Mouse (Mus musculus): ENCODE measurements around the gene Nkx2-3.

Gene Nkx2-3

DNA sequence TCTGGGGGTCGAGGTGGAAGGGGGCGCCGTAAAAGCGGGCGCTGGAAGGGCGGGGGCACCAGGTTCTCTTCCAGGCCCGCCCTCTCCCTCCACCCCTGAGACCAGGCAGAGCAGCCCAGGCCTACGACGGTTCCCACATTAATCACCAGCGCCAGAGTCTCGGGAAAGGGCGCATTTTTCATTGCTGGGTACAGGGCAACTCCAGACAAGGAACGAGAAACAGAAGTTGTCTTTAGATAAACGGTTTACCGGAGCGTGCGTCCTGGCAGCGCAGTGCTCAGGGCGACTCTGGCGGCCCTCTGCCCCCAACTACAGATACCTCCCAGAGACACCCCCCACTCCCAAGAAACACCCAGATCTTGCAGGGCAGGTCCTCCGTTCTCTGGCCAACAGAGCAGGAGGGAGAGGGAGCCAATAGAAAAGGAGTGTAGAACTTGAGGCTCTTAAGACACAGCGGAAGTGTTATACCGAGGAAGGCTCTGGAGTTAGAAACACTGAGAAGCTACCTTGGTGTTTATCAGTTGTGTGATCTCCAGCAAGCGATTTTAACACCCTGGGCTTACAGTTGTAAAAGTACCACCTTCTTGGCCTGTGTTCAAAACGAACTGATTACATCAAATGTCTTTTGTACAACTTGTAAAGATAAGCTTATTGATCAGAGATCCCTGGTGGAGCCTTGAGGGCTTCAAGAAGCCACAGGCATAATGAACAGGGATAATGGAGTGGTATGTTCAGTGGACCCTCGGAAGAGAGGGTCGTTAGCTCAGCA is 12.2 kb upstream of the Nkx2-3 start:
- H3K36me3 ChIP-seq (ENCODE audit: control insufficient read depth, insufficient read depth, low read length, poor library complexity, severe bottlenecking) = no peaks in the 10 kb centered on the region
- peaks cover 2% of the 10 kb centered on the region; the same call in 1 of the 2 replicates for H3K27me3 ChIP-seq (ENCODE audit: control insufficient read depth, insufficient read depth, low read length, poor library complexity, severe bottlenecking)
- DNase-seq (ENCODE audit: low read depth, low spot score) = no peak

DNA sequence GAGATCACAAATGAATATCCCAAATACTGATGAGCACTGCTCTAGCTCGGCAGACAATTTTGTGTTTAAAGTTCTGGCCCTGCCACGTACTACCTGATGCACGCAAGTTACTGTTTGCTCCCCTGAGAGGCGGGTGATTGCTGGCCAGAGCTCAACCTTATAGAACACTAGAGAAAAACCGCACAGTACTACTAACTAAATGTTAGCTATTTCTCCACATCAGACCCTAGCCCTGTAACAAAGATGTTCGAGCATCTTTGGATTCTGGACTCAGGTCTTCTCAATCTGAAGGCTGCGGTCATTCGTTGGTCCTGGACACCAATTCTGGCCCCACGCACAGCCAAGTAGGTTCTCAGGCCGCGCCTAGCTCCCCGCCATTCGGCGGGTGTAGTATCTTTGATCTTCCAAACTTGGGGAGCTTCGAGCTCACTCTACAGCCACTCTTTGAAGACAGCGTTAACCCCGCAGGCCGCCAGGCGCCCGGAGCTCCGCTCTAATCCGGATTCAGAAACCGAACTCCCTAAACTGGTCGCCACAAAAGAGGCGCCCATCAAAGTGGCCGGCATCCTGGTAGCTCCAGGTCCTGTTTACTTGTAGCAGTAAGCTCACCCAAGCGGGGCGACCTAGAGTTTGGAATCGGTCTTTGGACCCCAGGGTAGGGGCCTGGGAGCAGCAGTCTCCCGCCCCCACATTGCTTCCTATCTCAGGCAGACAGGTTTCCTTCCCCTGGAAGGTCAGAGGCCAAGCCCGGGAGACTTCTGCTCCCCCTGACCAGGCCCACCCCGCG is 11.4 kb upstream of the Nkx2-3 start:
- H3K27me3 ChIP-seq (ENCODE audit: control insufficient read depth, insufficient read depth, low read length, poor library complexity, severe bottlenecking) = peaks cover 2% of the 10 kb centered on the region; the same call in 1 of the 2 replicates
- DNase-seq (ENCODE audit: low read depth, low spot score) = no peak
- H3K36me3 ChIP-seq (ENCODE audit: control insufficient read depth, insufficient read depth, low read length, poor library complexity, severe bottlenecking) = no peaks in the 10 kb centered on the region

DNA sequence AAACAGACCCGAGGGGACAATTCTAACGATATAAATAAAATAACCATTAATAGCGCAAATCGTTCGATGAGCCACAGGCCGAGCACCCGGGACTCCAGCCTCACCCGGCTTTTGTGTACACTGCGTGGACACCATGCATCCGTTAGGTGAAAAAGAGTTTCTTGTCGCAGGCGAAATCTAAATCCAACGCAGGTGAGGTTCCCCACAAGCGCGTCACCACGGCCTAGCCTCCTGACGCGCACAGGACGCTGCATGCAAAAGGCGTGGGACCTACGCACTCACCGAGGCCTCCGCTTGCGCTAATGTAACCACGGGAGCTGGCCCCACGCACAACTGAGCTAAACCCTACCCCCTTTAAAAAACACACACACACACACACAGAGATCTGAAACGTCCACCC is 10.7 kb upstream of the Nkx2-3 start:
- DNase-seq (ENCODE audit: low read depth, low spot score) = no peak
- H3K27me3 ChIP-seq (ENCODE audit: control insufficient read depth, insufficient read depth, low read length, poor library complexity, severe bottlenecking) = peaks cover 2% of the 10 kb centered on the region; the same call in 1 of the 2 replicates
- no peaks in the 10 kb centered on the region for H3K36me3 ChIP-seq (ENCODE audit: control insufficient read depth, insufficient read depth, low read length, poor library complexity, severe bottlenecking)

DNA sequence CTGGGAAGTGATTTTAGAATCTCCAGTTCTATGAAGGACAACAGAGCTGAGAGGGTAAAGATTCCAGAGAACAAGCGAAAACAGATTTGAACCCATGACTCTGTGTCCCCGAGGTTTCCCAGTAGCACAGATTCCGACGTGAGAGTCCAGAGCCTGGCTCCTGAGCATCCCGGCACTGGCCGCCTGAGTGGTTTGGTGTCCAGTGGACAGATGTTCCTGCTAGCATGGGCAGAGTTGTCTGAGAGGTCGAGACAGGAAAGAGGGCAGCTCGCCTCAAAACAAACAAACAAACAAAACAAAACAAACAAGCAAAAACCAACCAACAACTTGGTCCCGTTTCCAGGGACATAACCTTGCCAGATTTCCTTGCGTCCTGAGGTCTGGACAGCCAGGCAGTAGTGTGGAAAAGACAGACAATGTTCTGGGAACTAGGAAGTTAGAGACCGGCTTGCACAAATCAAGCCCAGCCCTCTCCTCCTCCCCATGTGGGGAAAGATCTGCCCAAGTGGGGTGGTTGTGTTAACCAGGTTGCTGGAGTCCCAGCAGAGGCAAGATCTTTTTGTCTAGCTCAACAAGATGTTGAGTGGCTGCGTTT is 10.0 kb upstream of the Nkx2-3 start:
- H3K36me3 ChIP-seq (ENCODE audit: control insufficient read depth, insufficient read depth, low read length, poor library complexity, severe bottlenecking) = no peaks in the 10 kb centered on the region
- H3K27me3 ChIP-seq (ENCODE audit: control insufficient read depth, insufficient read depth, low read length, poor library complexity, severe bottlenecking) = peaks cover 2% of the 10 kb centered on the region; the same call in 1 of the 2 replicates
- DNase-seq (ENCODE audit: low read depth, low spot score) = no peak

DNA sequence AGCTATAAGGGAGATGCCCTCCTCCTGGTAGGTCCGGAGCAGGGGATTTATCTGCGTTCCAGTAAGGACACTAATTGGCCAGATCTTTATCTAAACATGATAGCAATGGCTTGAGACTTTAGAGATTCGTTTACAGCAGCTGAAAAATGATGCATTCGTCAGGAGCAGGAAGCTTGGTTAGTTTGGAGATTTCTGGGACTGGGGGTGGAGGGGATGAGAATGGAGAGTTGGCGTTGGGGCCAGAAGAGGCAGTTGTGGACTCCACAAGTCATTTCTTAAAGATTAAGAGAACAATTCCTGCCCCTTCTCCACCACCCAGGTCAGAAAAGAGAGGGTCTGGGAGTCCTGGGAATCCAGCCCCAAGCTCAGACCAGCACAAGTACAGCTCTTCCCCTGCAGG is 8.6 kb upstream of the Nkx2-3 start:
- no peak for DNase-seq (ENCODE audit: low read depth, low spot score)
- H3K36me3 ChIP-seq (ENCODE audit: control insufficient read depth, insufficient read depth, low read length, poor library complexity, severe bottlenecking) = no peaks in the 10 kb centered on the region
- H3K27me3 ChIP-seq (ENCODE audit: control insufficient read depth, insufficient read depth, low read length, poor library complexity, severe bottlenecking) = peaks cover 2% of the 10 kb centered on the region; the same call in 1 of the 2 replicates

DNA sequence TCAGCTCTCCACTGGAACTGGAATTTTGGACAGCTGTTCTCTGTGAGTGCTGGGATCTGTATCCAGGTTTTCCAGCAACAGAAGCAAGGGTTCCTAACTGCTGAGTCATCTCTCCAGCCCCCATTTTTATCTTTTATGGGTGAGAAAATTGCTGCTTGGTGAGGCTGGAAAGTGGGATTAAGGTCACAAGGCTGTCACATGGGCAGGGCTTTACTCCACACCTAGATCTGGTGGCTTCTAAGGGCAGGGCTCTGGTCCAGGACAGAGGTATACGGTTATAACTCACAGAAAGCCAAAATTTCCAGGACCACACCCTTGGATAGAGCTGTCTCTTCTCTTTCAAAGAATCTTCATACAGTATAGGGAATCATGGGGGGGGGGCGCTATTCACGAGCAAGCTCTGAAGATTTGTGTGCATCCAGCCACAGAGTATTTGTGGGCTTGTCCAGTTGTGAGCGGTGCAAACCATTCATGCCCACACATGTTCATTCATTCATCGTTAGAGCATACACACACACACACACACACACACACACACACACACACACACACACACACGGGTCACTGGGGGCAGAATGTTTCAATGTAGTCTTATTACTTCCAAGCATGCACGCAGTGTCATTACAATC is 7.5 kb upstream of the Nkx2-3 start:
- DNase-seq (ENCODE audit: low read depth, low spot score) = no peak
- H3K27me3 ChIP-seq (ENCODE audit: control insufficient read depth, insufficient read depth, low read length, poor library complexity, severe bottlenecking) = peaks cover 2% of the 10 kb centered on the region; the same call in 1 of the 2 replicates

DNA sequence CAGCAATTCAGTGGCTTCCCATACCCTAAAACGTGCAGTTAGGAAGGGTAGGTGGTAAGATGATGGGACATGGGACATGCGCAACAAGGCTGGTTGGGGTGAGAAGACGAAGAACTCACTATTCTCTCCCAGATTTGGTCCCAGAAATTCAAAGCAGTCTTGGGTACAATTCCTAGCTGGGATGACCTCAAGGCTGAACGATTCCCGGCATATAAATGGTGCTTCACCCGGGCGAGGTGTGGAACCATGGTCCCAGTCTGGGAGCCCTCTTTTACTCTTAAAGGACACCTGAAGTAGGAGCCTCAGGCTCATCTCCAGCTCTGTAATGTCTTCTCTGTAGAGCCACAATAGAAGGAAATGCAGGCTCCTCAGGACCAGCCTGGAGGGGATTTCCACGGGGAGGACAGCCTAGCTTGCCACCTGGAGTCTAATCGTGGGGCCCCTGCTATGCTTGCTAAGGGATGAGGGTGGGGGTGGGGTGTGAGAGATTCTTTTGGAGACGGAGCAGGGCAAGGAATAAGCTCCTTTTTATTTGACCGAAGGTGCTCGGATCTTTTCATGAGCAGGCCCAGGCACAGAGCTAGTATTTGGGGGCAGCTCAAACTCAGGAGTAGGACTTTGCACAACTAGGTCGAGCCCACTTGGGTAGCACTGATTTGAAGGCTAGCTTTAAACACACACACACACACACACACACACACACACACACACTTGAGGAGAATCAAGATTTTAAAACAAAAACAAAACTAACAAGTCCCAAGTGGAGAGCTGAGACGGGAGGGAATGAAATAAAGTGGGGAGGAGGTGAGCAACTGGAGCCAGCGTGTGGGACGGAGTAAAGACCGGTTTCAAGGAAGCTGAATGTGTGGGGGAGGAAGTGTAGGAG is 6.2 kb upstream of the Nkx2-3 start:
- DNase-seq (ENCODE audit: low read depth, low spot score) = no peak
- H3K36me3 ChIP-seq (ENCODE audit: control insufficient read depth, insufficient read depth, low read length, poor library complexity, severe bottlenecking) = no peaks in the 10 kb centered on the region
- H3K27me3 ChIP-seq (ENCODE audit: control insufficient read depth, insufficient read depth, low read length, poor library complexity, severe bottlenecking) = peaks cover 2% of the 10 kb centered on the region; the same call in 1 of the 2 replicates

More for the DNA sequence above, 7.5 kb upstream of the Nkx2-3 start:
- no peaks in the 10 kb centered on the region for H3K36me3 ChIP-seq (ENCODE audit: control insufficient read depth, insufficient read depth, low read length, poor library complexity, severe bottlenecking)

DNA sequence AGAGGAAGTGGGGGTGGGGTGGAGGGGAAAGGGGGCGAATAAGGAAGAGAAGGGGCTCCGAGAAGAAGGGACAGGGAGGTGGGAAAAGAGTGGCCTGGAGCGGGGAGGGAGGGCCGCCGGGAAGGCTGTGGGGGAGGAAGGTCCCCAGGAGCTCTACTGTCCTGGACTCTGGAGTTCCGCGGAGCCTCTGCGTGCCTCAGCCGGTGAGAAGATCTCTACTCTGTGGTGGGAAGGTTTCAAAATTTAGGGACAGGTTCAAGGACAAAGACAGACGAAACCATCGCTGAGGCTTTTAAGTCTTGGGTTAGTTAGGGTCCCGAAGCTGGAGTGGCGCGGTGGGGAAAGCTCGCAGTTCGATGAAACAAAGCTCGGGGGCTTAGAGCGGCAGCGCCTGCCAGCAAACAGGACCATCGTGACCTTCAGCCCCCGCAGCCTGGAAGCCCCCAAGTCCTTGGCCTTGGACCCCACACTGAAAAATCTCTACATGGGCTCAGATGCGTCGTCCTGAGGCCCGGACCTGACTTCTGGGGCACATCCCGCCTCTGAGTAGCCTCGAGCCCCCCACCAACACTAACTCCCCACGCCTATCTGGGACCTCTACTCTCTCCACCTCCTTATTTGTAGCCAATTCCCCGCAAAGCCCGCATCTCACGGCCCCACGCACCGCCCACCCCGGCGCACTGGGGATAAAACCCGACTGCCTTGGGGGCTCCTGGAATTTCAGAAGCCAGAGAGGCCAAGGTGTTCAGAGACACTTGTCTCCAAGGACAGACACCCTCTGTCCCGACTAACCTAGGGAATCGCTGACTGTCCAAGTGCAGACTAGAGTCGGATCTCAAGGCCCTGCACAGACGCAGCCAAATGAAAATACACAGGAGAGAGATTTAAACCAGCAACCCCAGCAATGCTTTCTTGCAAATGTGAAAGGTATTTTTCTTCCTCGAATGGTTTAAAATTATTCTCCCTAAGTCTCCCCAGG is 5.3 kb upstream of the Nkx2-3 start:
- H3K27me3 ChIP-seq (ENCODE audit: control insufficient read depth, insufficient read depth, low read length, poor library complexity, severe bottlenecking) = peaks cover 4% of the 10 kb centered on the region; the same call in 1 of the 2 replicates
- no peak for DNase-seq (ENCODE audit: low read depth, low spot score)
- no peaks in the 10 kb centered on the region for H3K36me3 ChIP-seq (ENCODE audit: control insufficient read depth, insufficient read depth, low read length, poor library complexity, severe bottlenecking)

DNA sequence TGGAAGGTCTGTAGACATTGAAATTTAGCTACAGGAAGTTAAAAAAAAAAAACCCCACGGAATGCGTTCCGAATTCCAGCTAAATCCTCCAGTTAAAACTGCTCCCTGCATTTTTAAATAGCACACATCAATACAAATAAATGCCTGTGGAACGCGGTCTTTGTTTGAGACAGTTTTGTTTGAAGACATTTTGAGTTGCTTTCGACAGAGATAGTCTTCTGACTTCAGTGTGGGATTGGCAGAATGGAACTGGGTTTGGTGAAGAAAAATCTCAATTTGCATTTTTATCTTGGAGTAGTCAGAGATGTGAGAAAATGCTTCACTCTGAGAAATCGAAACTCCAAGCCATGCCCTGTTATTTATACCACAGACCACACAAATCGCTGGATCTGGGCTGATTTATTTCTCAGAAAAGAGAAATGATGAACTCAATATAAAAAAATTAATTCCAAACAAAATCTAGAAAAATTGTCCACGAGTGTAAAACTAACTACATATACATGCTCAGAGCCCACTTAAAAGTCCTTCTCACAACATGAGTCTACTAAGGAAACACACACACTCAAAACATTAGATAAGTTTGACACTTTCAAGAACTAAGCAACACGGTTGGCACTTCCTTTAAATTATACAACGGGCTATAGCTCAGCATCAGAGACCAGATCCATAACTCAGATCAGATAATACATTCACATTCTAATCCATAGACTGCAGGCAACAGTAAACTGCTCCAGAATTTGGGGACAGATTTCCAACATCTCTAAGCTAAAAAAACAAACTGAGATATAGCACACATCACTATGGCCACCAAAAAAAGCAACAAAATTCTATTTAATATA is 4.1 kb upstream of the Nkx2-3 start:
- DNase-seq (ENCODE audit: low read depth, low spot score) = peak; percentile 33
- no peaks in the 10 kb centered on the region for H3K36me3 ChIP-seq (ENCODE audit: control insufficient read depth, insufficient read depth, low read length, poor library complexity, severe bottlenecking)
- peaks cover 2% of the 10 kb centered on the region; the same call in 1 of the 2 replicates for H3K27me3 ChIP-seq (ENCODE audit: control insufficient read depth, insufficient read depth, low read length, poor library complexity, severe bottlenecking)

DNA sequence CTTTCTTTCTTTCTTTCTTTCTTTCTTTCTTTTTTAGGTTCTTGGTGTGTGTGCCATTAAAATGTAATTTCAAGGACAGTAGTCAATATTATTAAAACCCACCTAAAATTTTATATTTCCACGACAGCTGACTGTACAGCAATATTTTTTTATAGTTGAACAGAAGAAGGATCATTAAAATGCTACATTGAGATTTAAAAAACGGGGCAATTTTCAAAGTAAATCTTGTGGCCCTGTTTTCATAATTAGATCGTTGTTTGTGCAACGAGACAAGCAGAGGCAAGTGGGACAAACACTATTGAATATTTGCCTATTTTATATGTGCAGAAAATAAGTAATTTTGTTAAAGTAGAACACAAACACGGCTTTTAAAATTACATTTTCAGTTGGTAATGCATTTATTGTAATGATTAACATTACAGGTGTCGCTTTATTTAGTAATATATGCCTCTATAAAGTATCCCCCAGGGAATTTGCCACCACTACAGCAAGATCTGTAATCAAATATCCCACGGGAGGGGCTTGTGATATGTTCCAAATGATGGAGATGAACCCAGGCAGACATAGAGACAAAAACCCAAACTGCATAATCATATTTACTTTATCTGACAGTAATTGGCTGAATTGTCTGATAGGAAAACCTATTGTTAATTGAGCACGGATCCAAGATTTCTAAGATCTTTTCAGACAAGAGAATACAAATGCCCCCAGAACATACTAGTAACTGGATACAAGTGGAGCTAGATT is 3.2 kb upstream of the Nkx2-3 start:
- peaks cover 2% of the 10 kb centered on the region; the same call in 1 of the 2 replicates for H3K27me3 ChIP-seq (ENCODE audit: control insufficient read depth, insufficient read depth, low read length, poor library complexity, severe bottlenecking)
- H3K36me3 ChIP-seq (ENCODE audit: control insufficient read depth, insufficient read depth, low read length, poor library complexity, severe bottlenecking) = no peaks in the 10 kb centered on the region
- no peak for DNase-seq (ENCODE audit: low read depth, low spot score)

DNA sequence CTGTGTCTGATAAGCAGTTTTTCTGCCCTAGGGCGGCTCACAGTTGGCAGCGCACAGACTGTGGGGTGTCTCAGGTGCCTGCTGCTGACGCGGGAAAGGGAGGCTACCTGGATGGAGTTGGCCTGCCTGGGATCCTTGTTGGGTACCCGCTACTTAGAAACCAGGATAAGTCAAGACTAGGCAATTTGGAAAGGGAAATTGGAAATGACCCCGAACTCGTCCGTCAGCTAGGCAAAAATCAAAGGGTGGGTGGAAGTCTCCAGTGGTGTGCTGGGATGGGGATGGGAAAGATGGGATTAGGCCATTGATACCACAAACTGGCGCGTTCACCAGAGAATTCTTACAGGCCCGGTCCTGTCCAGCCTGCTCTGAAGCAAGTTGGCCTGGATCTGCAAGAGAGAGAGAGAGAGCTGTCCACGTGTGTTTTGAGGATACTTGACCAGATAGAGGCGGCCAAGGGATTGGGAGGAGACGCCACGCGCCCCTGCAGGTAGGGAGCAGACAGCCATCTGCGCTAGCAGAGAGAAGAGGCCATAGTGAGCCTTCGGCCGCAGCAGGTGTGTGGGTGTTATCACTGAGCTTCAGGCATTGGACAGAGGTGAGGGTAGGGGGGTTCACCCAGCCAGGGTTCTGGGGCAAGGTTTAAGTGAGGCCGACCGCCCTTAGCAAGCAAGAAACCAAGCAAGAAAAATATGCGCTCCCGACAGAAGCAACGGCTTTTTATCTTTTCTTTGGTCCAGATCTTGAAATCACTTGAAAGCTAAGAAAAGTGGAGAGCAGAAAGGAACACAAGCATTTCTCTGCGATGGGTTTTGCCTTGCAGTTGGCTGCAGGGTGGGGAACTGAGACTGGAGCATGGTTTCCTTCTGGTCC is 2.4 kb upstream of the Nkx2-3 start:
- DNase-seq (ENCODE audit: low read depth, low spot score) = no peak
- Histone ChIP-seq H3K27me3 (ENCODE audit: control insufficient read depth, insufficient read depth, low read length, poor library complexity, severe bottlenecking) (peaks cover 2% of the 10 kb centered on the region; the same call in 1 of the 2 replicates), H3K36me3 (ENCODE audit: control insufficient read depth, insufficient read depth, low read length, poor library complexity, severe bottlenecking) (no peaks in the 10 kb centered on the region)

Measured in splenic B cell, adult 2 months (primary cell).